Mouse (Mus musculus) embryo, embryonic 11.5 days (tissue): ENCODE measurements around the gene Actn2.

ENCODE experiments used
- DNase-seq: peaks from one replicate; pipeline ENCODE4 v3.0.0-alpha.2; 2012; ENCODE audit warnings: low read depth, low spot score

Gene Actn2

GRCm38 (mm10) chr13:12317191-12317765, 23.3 kb downstream of the Actn2 start:
- no peak for DNase-seq

- no peak for DNase-seq
Measured at GRCm38 (mm10) chr13:12314173-12314572, 26.4 kb downstream of the Actn2 start.

- no peak for DNase-seq
Measured at GRCm38 (mm10) chr13:12311930-12312492, 28.5 kb downstream of the Actn2 start.

- DNase-seq, result no peak
Measured at GRCm38 (mm10) chr13:12311371-12311770, 29.2 kb downstream of the Actn2 start.

- no peak for DNase-seq
Measured at GRCm38 (mm10) chr13:12309446-12309845, 31.1 kb downstream of the Actn2 start.

- no peak for DNase-seq
Measured at GRCm38 (mm10) chr13:12308878-12309277, 31.7 kb downstream of the Actn2 start.

- no peak for DNase-seq
Measured at GRCm38 (mm10) chr13:12308473-12308872, 32.1 kb downstream of the Actn2 start.

- no peak for DNase-seq
Measured at GRCm38 (mm10) chr13:12307286-12307685, 33.3 kb downstream of the Actn2 start.

- DNase-seq, result no peak
Measured at GRCm38 (mm10) chr13:12305540-12305939, 35.0 kb downstream of the Actn2 start.

GRCm38 (mm10) chr13:12304991-12305390, 35.6 kb downstream of the Actn2 start:
- no peak for DNase-seq

- no peak for DNase-seq
Measured at GRCm38 (mm10) chr13:12297777-12298176, 42.8 kb downstream of the Actn2 start.

- no peak for DNase-seq
Measured at GRCm38 (mm10) chr13:12296701-12297100, 43.9 kb downstream of the Actn2 start.

- no peak for DNase-seq
Measured at GRCm38 (mm10) chr13:12293810-12294209, 46.8 kb downstream of the Actn2 start.

GRCm38 (mm10) chr13:12290700-12291099, 49.9 kb downstream of the Actn2 start:
- no peak for DNase-seq

- no peak for DNase-seq
Measured at GRCm38 (mm10) chr13:12284528-12284927, 56.0 kb downstream of the Actn2 start.

- no peak for DNase-seq
Measured at GRCm38 (mm10) chr13:12283826-12284225, 56.7 kb downstream of the Actn2 start.

- DNase-seq, result no peak
Measured at GRCm38 (mm10) chr13:12274721-12275120, 65.8 kb downstream of the Actn2 start.

- no peak for DNase-seq
Measured at GRCm38 (mm10) chr13:12274220-12274619, 66.3 kb downstream of the Actn2 start.

- DNase-seq, result peak; percentile 32
Measured at GRCm38 (mm10) chr13:12272953-12273352, 67.6 kb downstream of the Actn2 start.

GRCm38 (mm10) chr13:12267971-12268370, 72.6 kb downstream of the Actn2 start:
- DNase-seq, result no peak

- DNase-seq, result no peak
Measured at GRCm38 (mm10) chr13:12267097-12267496, 73.5 kb downstream of the Actn2 start.

GRCm38 (mm10) chr13:12263996-12264395, 76.6 kb downstream of the Actn2 start:
- DNase-seq, result no peak

GRCm38 (mm10) chr13:12261505-12261904, 79.1 kb downstream of the Actn2 start:
- no peak for DNase-seq
